Mouse (Mus musculus): Measurements from ENCODE around the gene Spen. TPM values are rescaled to one million over a fixed set of nuclear protein-coding genes. Genes with fewer than 3 reads are reported as not detected.

Gene Spen
- polyA plus RNA-seq, 1 experiment from 2014 or later, result 12.3 TPM

GRCm38 (mm10) chr4:141512145-141512544 is 26.3 kb downstream of the Spen start:
- no peaks in the 10 kb centered on the region for H3K4me1 ChIP-seq
- H3K27ac ChIP-seq (replicated peaks), result no peak overlapping the region
- no peak for DNase-seq (ENCODE audit: low spot score)
- peaks cover 59% of the 10 kb centered on the region for H3K36me3 ChIP-seq
- H3K9me3 ChIP-seq (replicated peaks), result no peaks in the 10 kb centered on the region
- no peak overlapping the region for H3K4me3 ChIP-seq
- 78% methylated on average over 6 of the region's 6 CpGs for WGBS
- H3K27me3 ChIP-seq (ENCODE audit: low read depth, poor library complexity, severe bottlenecking), result no peaks in the 10 kb centered on the region

- no peaks in the 10 kb centered on the region for H3K27me3 ChIP-seq (ENCODE audit: low read depth, poor library complexity, severe bottlenecking)
- WGBS, result 88% methylated on average over 13 of the region's 13 CpGs
- 0 out of 2 replicates have a peak, but pooled peaks cover 7% of the 10 kb centered on the region for H3K4me1 ChIP-seq
- no peaks in the 10 kb centered on the region for H3K9me3 ChIP-seq (replicated peaks)
- H3K27ac ChIP-seq (replicated peaks), result no peak overlapping the region
- peaks cover 43% of the 10 kb centered on the region for H3K36me3 ChIP-seq
- no peak overlapping the region for H3K4me3 ChIP-seq
- no peak for DNase-seq (ENCODE audit: low spot score)
Measured at GRCm38 (mm10) chr4:141510457-141510856, 27.9 kb downstream of the Spen start.

- no peak overlapping the region for H3K4me3 ChIP-seq
- H3K27ac ChIP-seq (replicated peaks), result no peak overlapping the region
- no peaks in the 10 kb centered on the region for H3K9me3 ChIP-seq (replicated peaks)
- peaks cover 28% of the 10 kb centered on the region; the same call in 1 of the 2 replicates for H3K36me3 ChIP-seq
- H3K27me3 ChIP-seq (ENCODE audit: low read depth, poor library complexity, severe bottlenecking), result no peaks in the 10 kb centered on the region
- no peak for DNase-seq (ENCODE audit: low spot score)
- peaks cover 14% of the 10 kb centered on the region for H3K4me1 ChIP-seq
- 84% methylated on average over 10 of the region's 10 CpGs for WGBS
Measured at GRCm38 (mm10) chr4:141506893-141507292, 31.5 kb downstream of the Spen start.

- Histone ChIP-seq H3K27ac (replicated peaks) (peak overlapping the region; percentile 61), H3K27me3 (ENCODE audit: low read depth, poor library complexity, severe bottlenecking) (no peaks in the 10 kb centered on the region), H3K9me3 (replicated peaks) (no peaks in the 10 kb centered on the region), H3K36me3 (peaks cover 24% of the 10 kb centered on the region; the same call in 1 of the 2 replicates), H3K4me3 (no peak overlapping the region), H3K4me1 (peaks cover 19% of the 10 kb centered on the region)
- WGBS, result 87% methylated on average over 10 of the region's 10 CpGs
- DNase-seq (ENCODE audit: low spot score), result no peak
Measured at GRCm38 (mm10) chr4:141506352-141506751, 32.0 kb downstream of the Spen start.

GRCm38 (mm10) chr4:141505810-141506209 is 32.6 kb downstream of the Spen start:
- no peak for DNase-seq (ENCODE audit: low spot score)
- Histone ChIP-seq H3K27ac (replicated peaks) (no peak overlapping the region), H3K27me3 (ENCODE audit: low read depth, poor library complexity, severe bottlenecking) (no peaks in the 10 kb centered on the region), H3K9me3 (replicated peaks) (no peaks in the 10 kb centered on the region), H3K4me3 (no peak overlapping the region), H3K36me3 (peaks cover 19% of the 10 kb centered on the region; the same call in 1 of the 2 replicates), H3K4me1 (peaks cover 21% of the 10 kb centered on the region)
- 96% methylated on average over 11 of the region's 11 CpGs for WGBS

- Histone ChIP-seq H3K27ac (replicated peaks) (no peak overlapping the region), H3K4me3 (no peak overlapping the region), H3K9me3 (replicated peaks) (no peaks in the 10 kb centered on the region), H3K36me3 (peaks cover 23% of the 10 kb centered on the region; the same call in 1 of the 2 replicates), H3K4me1 (peaks cover 21% of the 10 kb centered on the region), H3K27me3 (ENCODE audit: low read depth, poor library complexity, severe bottlenecking) (no peaks in the 10 kb centered on the region)
- no peak for DNase-seq (ENCODE audit: low spot score)
- WGBS, result 93% methylated on average over 4 of the region's 4 CpGs
Measured at GRCm38 (mm10) chr4:141504471-141504870, 33.9 kb downstream of the Spen start.

GRCm38 (mm10) chr4:141502723-141503122 is 35.7 kb downstream of the Spen start:
- no peaks in the 10 kb centered on the region for H3K9me3 ChIP-seq (replicated peaks)
- 77% methylated on average over 5 of the region's 5 CpGs for WGBS
- H3K36me3 ChIP-seq, result peaks cover 23% of the 10 kb centered on the region; the same call in 1 of the 2 replicates
- H3K4me1 ChIP-seq, result peaks cover 21% of the 10 kb centered on the region
- H3K4me3 ChIP-seq, result no peak overlapping the region
- no peak for DNase-seq (ENCODE audit: low spot score)
- no peaks in the 10 kb centered on the region for H3K27me3 ChIP-seq (ENCODE audit: low read depth, poor library complexity, severe bottlenecking)
- no peak overlapping the region for H3K27ac ChIP-seq (replicated peaks)

GRCm38 (mm10) chr4:141501058-141501457 is 37.3 kb downstream of the Spen start:
- no peak for DNase-seq (ENCODE audit: low spot score)
- Histone ChIP-seq H3K4me1 (peaks cover 14% of the 10 kb centered on the region), H3K27ac (replicated peaks) (no peak overlapping the region), H3K4me3 (no peak overlapping the region), H3K27me3 (ENCODE audit: low read depth, poor library complexity, severe bottlenecking) (no peaks in the 10 kb centered on the region), H3K9me3 (replicated peaks) (no peaks in the 10 kb centered on the region), H3K36me3 (peaks cover 27% of the 10 kb centered on the region; the same call in 1 of the 2 replicates)
- WGBS, result 81% methylated on average over 5 of the region's 5 CpGs

- H3K4me3 ChIP-seq, result no peak overlapping the region
- H3K36me3 ChIP-seq, result peaks cover 31% of the 10 kb centered on the region
- H3K4me1 ChIP-seq, result peaks cover 14% of the 10 kb centered on the region
- 72% methylated on average over 4 of the region's 4 CpGs for WGBS
- no peak overlapping the region for H3K27ac ChIP-seq (replicated peaks)
- H3K27me3 ChIP-seq (ENCODE audit: low read depth, poor library complexity, severe bottlenecking), result no peaks in the 10 kb centered on the region
- DNase-seq (ENCODE audit: low spot score), result no peak
- no peaks in the 10 kb centered on the region for H3K9me3 ChIP-seq (replicated peaks)
Measured at GRCm38 (mm10) chr4:141500637-141501036, 37.8 kb downstream of the Spen start.

- 93% methylated on average over 4 of the region's 4 CpGs for WGBS
- no peak overlapping the region for H3K27ac ChIP-seq (replicated peaks)
- no peak for DNase-seq (ENCODE audit: low spot score)
- H3K4me3 ChIP-seq, result no peak overlapping the region
- peaks cover 100% of the 10 kb centered on the region for H3K36me3 ChIP-seq
- no peaks in the 10 kb centered on the region for H3K27me3 ChIP-seq (ENCODE audit: low read depth, poor library complexity, severe bottlenecking)
- H3K4me1 ChIP-seq, result no peaks in the 10 kb centered on the region
- no peaks in the 10 kb centered on the region; the same call in 1 of the 2 replicates for H3K9me3 ChIP-seq (replicated peaks)
Measured at GRCm38 (mm10) chr4:141488670-141489069, 49.7 kb downstream of the Spen start.

GRCm38 (mm10) chr4:141487581-141487980 is 50.8 kb downstream of the Spen start:
- no peaks in the 10 kb centered on the region for H3K27me3 ChIP-seq (ENCODE audit: low read depth, poor library complexity, severe bottlenecking)
- H3K4me1 ChIP-seq, result no peaks in the 10 kb centered on the region
- no peak overlapping the region for H3K4me3 ChIP-seq
- 95% methylated on average over 11 of the region's 11 CpGs for WGBS
- no peak overlapping the region for H3K27ac ChIP-seq (replicated peaks)
- DNase-seq (ENCODE audit: low spot score), result no peak
- H3K9me3 ChIP-seq (replicated peaks), result no peaks in the 10 kb centered on the region; the same call in 1 of the 2 replicates
- peaks cover 100% of the 10 kb centered on the region for H3K36me3 ChIP-seq

GRCm38 (mm10) chr4:141484071-141484470 is 54.3 kb downstream of the Spen start:
- DNase-seq (ENCODE audit: low spot score), result no peak
- H3K36me3 ChIP-seq, result peaks cover 100% of the 10 kb centered on the region
- H3K27me3 ChIP-seq (ENCODE audit: low read depth, poor library complexity, severe bottlenecking), result no peaks in the 10 kb centered on the region
- WGBS, result 91% methylated on average over 11 of the region's 11 CpGs
- no peaks in the 10 kb centered on the region for H3K4me1 ChIP-seq
- no peak overlapping the region for H3K27ac ChIP-seq (replicated peaks)
- no peaks in the 10 kb centered on the region; the same call in 1 of the 2 replicates for H3K9me3 ChIP-seq (replicated peaks)
- H3K4me3 ChIP-seq, result no peak overlapping the region

GRCm38 (mm10) chr4:141479411-141479810 is 59.0 kb downstream of the Spen start:
- DNase-seq (ENCODE audit: low spot score), result no peak
- H3K4me3 ChIP-seq, result no peak overlapping the region
- H3K27ac ChIP-seq (replicated peaks), result no peak overlapping the region
- H3K4me1 ChIP-seq, result no peaks in the 10 kb centered on the region
- 96% methylated on average over 8 of the region's 8 CpGs for WGBS
- H3K27me3 ChIP-seq (ENCODE audit: low read depth, poor library complexity, severe bottlenecking), result no peaks in the 10 kb centered on the region
- peaks cover 100% of the 10 kb centered on the region for H3K36me3 ChIP-seq
- H3K9me3 ChIP-seq (replicated peaks), result no peaks in the 10 kb centered on the region

GRCm38 (mm10) chr4:141478794-141479193 is 59.6 kb downstream of the Spen start:
- H3K4me3 ChIP-seq, result no peak overlapping the region
- H3K36me3 ChIP-seq, result peaks cover 100% of the 10 kb centered on the region
- H3K27me3 ChIP-seq (ENCODE audit: low read depth, poor library complexity, severe bottlenecking), result no peaks in the 10 kb centered on the region
- 95% methylated on average over 32 of the region's 32 CpGs for WGBS
- no peak overlapping the region for H3K27ac ChIP-seq (replicated peaks)
- H3K9me3 ChIP-seq (replicated peaks), result no peaks in the 10 kb centered on the region
- no peak for DNase-seq (ENCODE audit: low spot score)
- H3K4me1 ChIP-seq, result no peaks in the 10 kb centered on the region
